Comparison of ENCODE assay signal across 8 mouse cellular contexts in genomic region chr11:64718316-64719085, GRCm38 (mm10).
A peak's percentile ranks its signal among the peaks of the same experiment; 100 is the strongest.
DNase-seq lines count a peak whose midpoint lies in the region; ATAC-seq lines count a peak whose summit lies in the region.

No protein-coding gene starts in this region.

- H3K4me1 ChIP-seq in embryonic facial prominence, embryonic 11.5 days (ENCODE audit: control insufficient read depth, insufficient read depth, low read length), result no peaks in the 10 kb centered on the region
- H3K4me1 ChIP-seq in heart, embryonic 16.5 days (ENCODE audit: control insufficient read depth, insufficient read depth, low read length), result no peaks in the 10 kb centered on the region

- no peaks in the 10 kb centered on the region for H3K9me3 ChIP-seq in embryonic facial prominence, embryonic 11.5 days (replicated peaks; ENCODE audit: control insufficient read depth, low read length)
- no peaks in the 10 kb centered on the region for H3K9me3 ChIP-seq in heart, embryonic 16.5 days (replicated peaks; ENCODE audit: control insufficient read depth, low read length)

- H3K9ac ChIP-seq in embryonic facial prominence, embryonic 11.5 days (replicated peaks; ENCODE audit: low read length), result no peak overlapping the region
- H3K9ac ChIP-seq in heart, embryonic 16.5 days (ENCODE audit: low read length), result 0 out of 2 replicates have a peak overlapping the region, but pooled peaks have one; percentile 21

- DNase-seq in MEL-GATA-1-ER (ENCODE audit: extremely low read depth, low read depth), result peak; percentile 33
- peak; percentile 63 to 73 for DNase-seq in adrenal gland, postnatal 4 days (ENCODE audit: low spot score in 2 of 2)
- peak; percentile 90 for DNase-seq in embryonic facial prominence, embryonic 11.5 days (ENCODE audit: low spot score)
- peak; percentile 64 for DNase-seq in layer of hippocampus, adult 9-10 months (ENCODE audit: low spot score)
- peak; percentile 92 for DNase-seq in lung, postnatal 14 days
- DNase-seq in right cerebral cortex, postnatal 14 days, result peak; percentile 87
- DNase-seq in yolk sac, embryonic 10.5 days (ENCODE audit: low spot score), result peak; percentile 40

- WGBS in embryonic facial prominence, embryonic 11.5 days, result 22% methylated on average over 5 of the region's 5 CpGs
- 10% methylated on average over 5 of the region's 5 CpGs for WGBS in heart, embryonic 16.5 days

- no peak for ATAC-seq in embryonic facial prominence, embryonic 11.5 days (replicated peaks; ENCODE audit: insufficient number of reproducible peaks, low FRiP score, low TSS enrichment, low read depth)
- no peak for ATAC-seq in heart, embryonic 16.5 days (replicated peaks; ENCODE audit: extremely low read depth, insufficient read depth, low FRiP score)

- H3K27me3 ChIP-seq in embryonic facial prominence, embryonic 11.5 days (ENCODE audit: control insufficient read depth, insufficient read depth, low read length), result no peaks in the 10 kb centered on the region
- peaks cover 14% of the 10 kb centered on the region for H3K27me3 ChIP-seq in heart, embryonic 16.5 days (ENCODE audit: control insufficient read depth, insufficient read depth, low read length)

- H3K36me3 ChIP-seq in embryonic facial prominence, embryonic 11.5 days (replicated peaks; ENCODE audit: control insufficient read depth, insufficient read depth, low read depth, low read length), result no peaks in the 10 kb centered on the region
- H3K36me3 ChIP-seq in heart, embryonic 16.5 days (ENCODE audit: control insufficient read depth, insufficient read depth), result no peaks in the 10 kb centered on the region

- H3K4me2 ChIP-seq in embryonic facial prominence, embryonic 11.5 days (ENCODE audit: low read depth, low read length), result no peak overlapping the region
- H3K4me2 ChIP-seq in heart, embryonic 16.5 days (ENCODE audit: low read depth, low read length), result no peak overlapping the region

- no peak overlapping the region for H3K27ac ChIP-seq in embryonic facial prominence, embryonic 11.5 days (replicated peaks; ENCODE audit: low read depth, low read length)
- no peak overlapping the region for H3K27ac ChIP-seq in heart, embryonic 16.5 days (ENCODE audit: low read length)

- no peak overlapping the region for H3K4me3 ChIP-seq in embryonic facial prominence, embryonic 11.5 days (ENCODE audit: low read depth, low read length)
- no peak overlapping the region for H3K4me3 ChIP-seq in heart, embryonic 16.5 days (ENCODE audit: low read length)

Comparison
In these comparisons a context has a peak if more than half of its experiments do, and no peak if none do; other contexts are left out.
1. DNase-seq: peak in every context shown above with its lines; median percentile 92 in lung, postnatal 14 days; 90 in embryonic facial prominence, embryonic 11.5 days; 87 in right cerebral cortex, postnatal 14 days; 68 in adrenal gland, postnatal 4 days; 64 in layer of hippocampus, adult 9-10 months; 40 in yolk sac, embryonic 10.5 days; 33 in MEL-GATA-1-ER.